Mouse (Mus musculus): ENCODE results near the gene Kcna2. TPM values are rescaled to one million over a fixed set of nuclear protein-coding genes. Genes with fewer than 3 reads are reported as not detected.

Kcna2 gene
- polyA plus RNA-seq, 1 experiment from 2014 or later: 0.09 TPM

- WGBS: 89% methylated on average over 6 of the region's 6 CpGs
- no peak overlapping the region for H3K27ac ChIP-seq
- H3K27me3 ChIP-seq (ENCODE audit: insufficient read depth, poor library complexity, severe bottlenecking): no peaks in the 10 kb centered on the region
- DNase-seq (ENCODE audit: low spot score): no peak
- H3K36me3 ChIP-seq: no peaks in the 10 kb centered on the region
- H3K4me3 ChIP-seq: no peak overlapping the region
- no peaks in the 10 kb centered on the region for H3K4me1 ChIP-seq (replicated peaks)
- no peaks in the 10 kb centered on the region for H3K9me3 ChIP-seq
Observed at GRCm38 (mm10) chr3:107132651-107133050, 31.7 kb downstream of the Kcna2 start.

- no peak overlapping the region for H3K27ac ChIP-seq
- DNase-seq (ENCODE audit: low spot score): no peak
- H3K9me3 ChIP-seq: no peaks in the 10 kb centered on the region
- no peak overlapping the region for H3K4me3 ChIP-seq
- no peaks in the 10 kb centered on the region for H3K36me3 ChIP-seq
- no peaks in the 10 kb centered on the region for H3K4me1 ChIP-seq (replicated peaks)
- H3K27me3 ChIP-seq (ENCODE audit: insufficient read depth, poor library complexity, severe bottlenecking): no peaks in the 10 kb centered on the region
- WGBS: 78% methylated on average over 3 of the region's 3 CpGs
Observed at GRCm38 (mm10) chr3:107134457-107134856, 33.5 kb downstream of the Kcna2 start.

GRCm38 (mm10) chr3:107147126-107147525 is 46.2 kb downstream of the Kcna2 start:
- no peaks in the 10 kb centered on the region for H3K27me3 ChIP-seq (ENCODE audit: insufficient read depth, poor library complexity, severe bottlenecking)
- no peak for DNase-seq (ENCODE audit: low spot score)
- peaks cover 9% of the 10 kb centered on the region for H3K4me1 ChIP-seq (replicated peaks)
- 80% methylated on average over 7 of the region's 7 CpGs for WGBS
- H3K9me3 ChIP-seq: no peaks in the 10 kb centered on the region
- no peak overlapping the region for H3K27ac ChIP-seq
- no peaks in the 10 kb centered on the region for H3K36me3 ChIP-seq
- no peak overlapping the region for H3K4me3 ChIP-seq

- H3K9me3 ChIP-seq: no peaks in the 10 kb centered on the region
- H3K4me1 ChIP-seq (replicated peaks): peaks cover 9% of the 10 kb centered on the region
- DNase-seq (ENCODE audit: low spot score): peak; percentile 17
- 69% methylated on average over 3 of the region's 3 CpGs for WGBS
- H3K27me3 ChIP-seq (ENCODE audit: insufficient read depth, poor library complexity, severe bottlenecking): no peaks in the 10 kb centered on the region
- H3K27ac ChIP-seq: no peak overlapping the region
- no peaks in the 10 kb centered on the region for H3K36me3 ChIP-seq
- no peak overlapping the region for H3K4me3 ChIP-seq
Observed at GRCm38 (mm10) chr3:107149006-107149405, 48.1 kb downstream of the Kcna2 start.

- WGBS: 53% methylated on average over 3 of the region's 3 CpGs
- H3K36me3 ChIP-seq: no peaks in the 10 kb centered on the region
- peaks cover 9% of the 10 kb centered on the region for H3K4me1 ChIP-seq (replicated peaks)
- DNase-seq (ENCODE audit: low spot score): no peak
- H3K9me3 ChIP-seq: no peaks in the 10 kb centered on the region
- no peak overlapping the region for H3K27ac ChIP-seq
- no peaks in the 10 kb centered on the region for H3K27me3 ChIP-seq (ENCODE audit: insufficient read depth, poor library complexity, severe bottlenecking)
- H3K4me3 ChIP-seq: no peak overlapping the region
Observed at GRCm38 (mm10) chr3:107150469-107150868, 49.5 kb downstream of the Kcna2 start.

GRCm38 (mm10) chr3:107150872-107151540 is 50.1 kb downstream of the Kcna2 start:
- H3K27ac ChIP-seq: no peak overlapping the region
- H3K4me1 ChIP-seq (replicated peaks): peaks cover 9% of the 10 kb centered on the region
- no peak overlapping the region for H3K4me3 ChIP-seq
- WGBS: 47% methylated on average over 7 of the region's 7 CpGs
- H3K36me3 ChIP-seq: no peaks in the 10 kb centered on the region
- no peaks in the 10 kb centered on the region for H3K27me3 ChIP-seq (ENCODE audit: insufficient read depth, poor library complexity, severe bottlenecking)
- H3K9me3 ChIP-seq: no peaks in the 10 kb centered on the region
- no peak for DNase-seq (ENCODE audit: low spot score)

GRCm38 (mm10) chr3:107153772-107154655 is 53.1 kb downstream of the Kcna2 start:
- no peaks in the 10 kb centered on the region for H3K9me3 ChIP-seq
- 90% methylated on average over 11 of the region's 11 CpGs for WGBS
- DNase-seq (ENCODE audit: low spot score): no peak

GRCm38 (mm10) chr3:107158856-107159255 is 57.9 kb downstream of the Kcna2 start:
- Histone ChIP-seq H3K4me1 (replicated peaks) (peaks cover 13% of the 10 kb centered on the region), H3K36me3 (no peaks in the 10 kb centered on the region), H3K27me3 (ENCODE audit: insufficient read depth, poor library complexity, severe bottlenecking) (peaks cover 3% of the 10 kb centered on the region; the same call in 1 of the 2 replicates), H3K4me3 (no peak overlapping the region), H3K9me3 (no peaks in the 10 kb centered on the region), H3K27ac (no peak overlapping the region)
- 85% methylated on average over 7 of the region's 7 CpGs for WGBS
- DNase-seq (ENCODE audit: low spot score): no peak

More at GRCm38 (mm10) chr3:107153772-107154655, 53.1 kb downstream of the Kcna2 start:
- peaks cover 12% of the 10 kb centered on the region for H3K4me1 ChIP-seq (replicated peaks)
- H3K27ac ChIP-seq: no peak overlapping the region
- no peaks in the 10 kb centered on the region for H3K27me3 ChIP-seq (ENCODE audit: insufficient read depth, poor library complexity, severe bottlenecking)
- H3K36me3 ChIP-seq: no peaks in the 10 kb centered on the region
- no peak overlapping the region for H3K4me3 ChIP-seq

- Histone ChIP-seq H3K4me3 (peak overlapping the region; percentile 50), H3K36me3 (no peaks in the 10 kb centered on the region), H3K27me3 (ENCODE audit: insufficient read depth, poor library complexity, severe bottlenecking) (peaks cover 3% of the 10 kb centered on the region; the same call in 1 of the 2 replicates), H3K4me1 (replicated peaks) (peaks cover 13% of the 10 kb centered on the region), H3K27ac (no peak overlapping the region), H3K9me3 (no peaks in the 10 kb centered on the region)
- WGBS: 66% methylated on average over 3 of the region's 3 CpGs
- DNase-seq (ENCODE audit: low spot score): no peak
Observed at GRCm38 (mm10) chr3:107159418-107159817, 58.5 kb downstream of the Kcna2 start.

- no peaks in the 10 kb centered on the region for H3K36me3 ChIP-seq
- H3K4me3 ChIP-seq: peak overlapping the region; percentile 50
- peaks cover 13% of the 10 kb centered on the region for H3K4me1 ChIP-seq (replicated peaks)
- under 1% methylated on average over 17 of the region's 17 CpGs for WGBS
- peak overlapping the region; percentile 73 for H3K27ac ChIP-seq
- DNase-seq (ENCODE audit: low spot score): peak; percentile 62
- peaks cover 3% of the 10 kb centered on the region; the same call in 1 of the 2 replicates for H3K27me3 ChIP-seq (ENCODE audit: insufficient read depth, poor library complexity, severe bottlenecking)
- H3K9me3 ChIP-seq: no peaks in the 10 kb centered on the region
Observed at GRCm38 (mm10) chr3:107159859-107160324, 58.9 kb downstream of the Kcna2 start.

GRCm38 (mm10) chr3:107162741-107163140 is 61.8 kb downstream of the Kcna2 start:
- WGBS: 93% methylated on average over 2 of the region's 2 CpGs
- peaks cover 3% of the 10 kb centered on the region; the same call in 1 of the 2 replicates for H3K27me3 ChIP-seq (ENCODE audit: insufficient read depth, poor library complexity, severe bottlenecking)
- H3K9me3 ChIP-seq: no peaks in the 10 kb centered on the region

More at GRCm38 (mm10) chr3:107162741-107163140, 61.8 kb downstream of the Kcna2 start:
- no peaks in the 10 kb centered on the region for H3K36me3 ChIP-seq
- H3K27ac ChIP-seq: no peak overlapping the region
- no peak for DNase-seq (ENCODE audit: low spot score)
- H3K4me3 ChIP-seq: no peak overlapping the region
- H3K4me1 ChIP-seq (replicated peaks): peaks cover 13% of the 10 kb centered on the region
